Mouse (Mus musculus): ENCODE data around the gene Ulk1. TPM values are rescaled to one million over a fixed set of nuclear protein-coding genes. Genes with fewer than 3 reads are reported as not detected.
"Not testable (repeated sequence)": the region's sequence is repeated elsewhere in the genome, so short reads cannot be mapped to it uniquely, and the experiment has no call there.

The Ulk1 gene
- polyA plus RNA-seq, 2 experiments from 2014 or later, result 10.4 to 15.7 TPM

DNA sequence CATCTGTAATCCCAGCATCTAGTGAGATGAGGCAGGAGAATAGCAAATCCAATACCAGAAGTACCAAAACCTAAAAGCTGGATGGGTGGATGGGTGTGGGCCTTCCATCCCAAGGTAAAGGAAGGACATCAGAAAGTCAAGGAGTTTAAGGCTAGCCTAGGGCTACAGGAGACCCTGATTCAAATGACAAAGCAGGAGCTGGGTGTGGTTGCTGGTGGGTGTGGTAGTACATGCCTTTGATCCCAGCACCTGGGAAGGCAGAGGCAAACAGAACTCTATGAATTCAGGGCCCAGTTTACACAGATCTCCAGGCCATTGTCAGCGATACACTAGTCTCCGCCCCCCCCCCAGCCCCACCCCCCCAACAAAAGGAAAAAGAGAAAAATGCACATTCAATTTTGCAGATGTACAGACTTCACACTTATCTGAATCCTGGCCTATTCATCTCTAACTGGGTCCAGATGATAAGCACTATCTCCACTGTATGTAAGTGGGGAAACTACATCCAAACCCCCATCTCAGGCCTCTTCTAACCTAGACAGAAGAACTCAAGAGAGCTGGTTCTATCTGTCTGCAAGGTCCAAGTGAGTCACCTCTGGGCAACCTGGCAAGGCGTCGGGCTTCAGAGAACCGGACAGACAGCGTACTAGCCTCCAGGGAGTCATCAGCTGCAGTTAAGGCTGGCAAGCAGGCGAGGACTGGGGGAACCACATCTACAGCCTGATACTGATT lies 5.7 kb downstream of the Ulk1 start:
- ATAC-seq, result no peak

DNA sequence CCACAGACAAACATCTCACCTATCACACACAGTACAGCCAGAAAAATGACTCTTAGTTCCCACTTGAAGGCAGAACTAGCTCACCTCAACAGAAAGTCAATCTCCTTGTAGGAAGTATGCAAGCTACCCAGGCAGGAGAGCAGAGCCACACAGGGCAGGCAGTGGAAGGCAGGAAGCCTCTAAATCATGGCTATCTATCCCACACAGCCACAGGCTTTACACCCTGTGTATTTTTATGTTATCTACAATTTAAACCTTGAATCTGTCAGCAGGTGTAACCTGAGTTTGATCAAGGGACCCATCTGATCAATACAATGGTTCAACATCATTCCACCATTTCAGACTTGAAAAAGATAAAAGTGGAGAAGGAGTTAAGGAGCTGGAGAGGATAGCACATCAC lies 7.1 kb downstream of the Ulk1 start:
- no peak for ATAC-seq

- ATAC-seq, result no peak
These were observed 7.7 kb downstream of the Ulk1 start for GRCm38 (mm10) chr5:110802186-110802585.

DNA sequence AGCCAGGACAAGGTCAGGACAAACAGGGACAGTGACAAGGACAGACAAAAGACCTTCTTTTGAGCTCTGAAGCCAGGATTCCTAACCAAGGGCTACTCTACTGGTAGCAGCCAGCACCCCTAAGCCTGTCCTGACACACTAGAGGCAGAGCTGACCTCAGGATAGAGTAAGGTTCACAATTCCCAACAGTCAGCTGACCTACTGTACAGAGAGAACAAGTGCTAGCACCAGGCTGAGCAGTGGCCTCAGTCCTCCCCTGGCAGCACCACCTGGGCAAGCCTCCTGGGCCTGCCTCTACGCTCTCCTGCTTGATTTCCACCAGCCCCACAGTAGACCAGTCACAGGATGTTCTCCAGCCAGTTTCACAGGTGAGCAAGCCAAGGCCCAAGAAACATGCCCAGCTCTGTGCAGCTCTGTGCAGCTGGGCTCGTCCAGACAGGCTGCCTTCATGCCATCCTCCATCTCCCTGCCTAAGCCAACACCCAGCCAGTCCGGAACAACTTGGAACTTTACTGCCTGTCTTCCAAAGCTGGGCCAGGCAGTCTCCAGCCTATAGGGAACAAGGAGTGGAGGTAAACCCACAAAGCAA lies 8.8 kb downstream of the Ulk1 start:
- ATAC-seq, result no peak

GRCm38 (mm10) chr5:110797696-110798095 lies 12.2 kb downstream of the Ulk1 start:
- no peak for ATAC-seq

- no peak for ATAC-seq
These were observed 15.5 kb downstream of the Ulk1 start for GRCm38 (mm10) chr5:110794363-110794762.

GRCm38 (mm10) chr5:110788684-110789083 lies 21.2 kb downstream of the Ulk1 start:
- peak; percentile 76 for ATAC-seq

DNA sequence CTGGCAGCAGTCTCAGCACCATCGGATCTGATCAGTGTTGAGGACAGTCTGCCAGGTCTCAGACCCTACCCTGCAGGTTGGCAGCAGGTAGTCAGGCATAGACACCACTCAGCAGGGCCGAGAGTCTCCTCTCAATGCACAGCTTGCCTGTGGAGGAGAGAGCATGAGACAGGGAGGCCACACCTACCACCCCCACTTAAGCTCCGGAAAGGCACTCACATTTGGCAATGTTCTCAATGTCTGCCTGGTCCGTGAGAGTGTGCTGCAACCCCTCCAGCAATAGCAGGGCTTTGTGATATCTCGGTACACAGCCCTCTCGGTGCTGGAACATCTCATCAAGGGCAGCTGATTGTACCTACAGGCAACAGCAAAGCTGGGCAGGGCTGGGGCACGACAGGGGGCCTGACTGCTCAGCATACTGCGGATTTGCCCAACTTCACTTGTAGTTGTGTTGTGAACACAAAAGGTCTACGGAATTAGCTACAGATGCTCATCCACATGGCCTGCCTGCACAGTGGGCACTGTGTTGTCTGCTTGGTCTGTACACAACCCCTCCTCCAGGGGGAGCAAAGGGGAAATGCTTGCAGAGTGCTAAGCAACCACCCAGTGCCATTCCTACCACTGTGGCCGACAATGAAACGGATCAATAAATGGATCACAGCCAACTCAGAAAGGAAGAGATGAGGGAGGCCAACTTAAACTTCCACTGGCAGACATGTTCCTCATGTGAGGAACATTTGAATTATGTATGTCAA lies 23.6 kb downstream of the Ulk1 start:
- no peak for ATAC-seq

- ATAC-seq, result no peak
These were observed 26.7 kb downstream of the Ulk1 start for GRCm38 (mm10) chr5:110783150-110783549.

- ATAC-seq, result no peak
These were observed 28.2 kb downstream of the Ulk1 start for GRCm38 (mm10) chr5:110781529-110782238.

DNA sequence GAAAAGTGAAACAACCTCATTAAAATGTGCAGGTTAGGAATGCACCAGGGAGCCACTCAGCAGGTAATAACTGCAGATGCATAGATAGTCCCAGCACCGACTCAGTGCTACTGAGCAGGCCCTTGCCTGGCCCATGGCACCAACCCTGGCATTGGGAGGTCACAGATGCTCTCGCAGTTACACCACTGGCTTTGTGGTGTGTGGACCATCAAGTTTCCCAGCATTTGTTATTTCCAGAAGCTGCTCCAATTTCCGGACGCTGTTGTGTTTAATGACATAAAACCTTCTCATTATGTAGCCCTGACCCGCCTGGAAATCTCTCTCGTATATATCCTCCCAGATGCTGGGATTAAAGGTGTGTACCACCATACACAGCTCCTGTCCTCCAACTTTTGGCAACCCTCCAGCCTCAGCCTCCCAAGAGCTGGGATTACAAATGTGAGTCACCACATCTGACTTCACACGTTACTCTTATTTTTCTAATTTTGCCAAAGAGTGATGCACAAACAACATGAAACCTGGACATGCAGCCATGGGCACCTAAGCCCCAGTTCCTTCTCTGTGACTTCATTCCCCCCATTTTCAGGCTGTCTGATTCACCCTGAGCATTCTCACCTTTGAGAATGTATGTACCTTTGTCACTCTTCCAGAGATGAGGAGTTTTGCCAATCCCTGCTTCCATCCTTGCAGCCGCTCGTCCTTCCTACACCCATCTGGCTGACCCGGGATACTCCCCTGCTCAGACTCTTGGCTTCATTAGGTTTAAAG lies 29.0 kb downstream of the Ulk1 start:
- ATAC-seq, result no peak

- peak; percentile 89 for ATAC-seq
These were observed 29.7 kb downstream of the Ulk1 start, which contains the start of gene Pus1 for GRCm38 (mm10) chr5:110779998-110780760. Gene Pus1, minus strand, starts transcription at chr5:110780659.

- no peak for ATAC-seq
These were observed 30.5 kb downstream of the Ulk1 start for GRCm38 (mm10) chr5:110779276-110779997.

DNA sequence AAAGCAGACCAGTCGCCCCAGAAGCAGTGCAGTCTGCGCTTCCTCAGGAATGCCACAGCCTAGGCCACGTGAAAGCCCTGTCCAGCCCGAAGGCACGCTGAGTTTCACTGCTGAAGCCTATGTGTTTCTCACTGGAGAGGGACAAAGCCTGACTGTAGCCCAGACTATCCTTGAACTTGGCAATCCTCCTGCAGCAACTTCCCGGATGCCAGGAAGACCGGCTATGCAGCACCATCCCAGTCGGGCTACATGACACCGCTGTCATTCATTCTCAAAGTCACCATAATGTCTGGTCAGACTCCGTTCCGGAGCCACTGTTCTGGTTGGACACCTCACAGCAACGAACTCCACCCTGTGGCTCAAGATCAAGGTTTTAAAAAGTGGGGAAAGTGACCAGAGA lies 31.6 kb downstream of the Ulk1 start:
- no peak for ATAC-seq

DNA sequence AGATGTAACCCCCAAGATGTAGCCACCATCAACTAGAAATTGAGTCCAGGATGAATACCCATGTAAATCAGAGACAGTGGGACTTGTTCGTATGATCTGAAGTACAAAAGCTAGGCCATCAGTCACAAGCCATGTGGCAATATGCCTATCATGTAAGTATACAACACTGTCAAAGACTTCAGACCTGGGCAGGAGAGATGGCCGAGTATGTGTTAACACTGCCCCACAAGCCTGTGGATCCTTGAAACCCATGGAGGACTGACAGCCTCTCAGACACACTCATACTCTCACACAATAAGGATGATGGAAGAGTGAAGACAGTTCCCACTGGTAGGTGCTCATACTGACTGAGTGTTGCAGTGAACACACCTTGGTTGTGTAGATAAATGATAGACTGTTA lies 33.8 kb downstream of the Ulk1 start:
- ATAC-seq, result no peak

DNA sequence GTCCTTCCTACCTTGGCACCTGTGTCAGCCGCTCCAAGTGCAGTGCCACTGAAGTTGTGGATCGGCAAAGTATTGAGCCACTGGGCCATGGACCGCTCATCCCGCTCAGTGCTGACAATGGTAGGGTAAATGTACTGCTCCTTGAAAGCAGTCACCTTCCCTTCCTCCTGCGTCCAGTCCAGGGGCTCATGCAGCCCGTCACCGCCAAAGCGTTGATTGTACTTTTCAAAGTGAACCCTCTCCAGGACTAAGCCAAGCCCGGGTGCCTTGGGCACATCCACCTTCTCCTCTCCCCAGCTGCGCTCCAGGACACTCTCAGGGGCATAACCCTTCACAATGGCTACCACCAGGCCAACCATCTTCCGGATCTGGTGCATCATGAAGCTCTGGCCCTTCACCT lies 35.4 kb downstream of the Ulk1 start:
- no peak for ATAC-seq

GRCm38 (mm10) chr5:110772945-110773344 lies 37.0 kb downstream of the Ulk1 start:
- not testable (repeated sequence) for ATAC-seq

DNA sequence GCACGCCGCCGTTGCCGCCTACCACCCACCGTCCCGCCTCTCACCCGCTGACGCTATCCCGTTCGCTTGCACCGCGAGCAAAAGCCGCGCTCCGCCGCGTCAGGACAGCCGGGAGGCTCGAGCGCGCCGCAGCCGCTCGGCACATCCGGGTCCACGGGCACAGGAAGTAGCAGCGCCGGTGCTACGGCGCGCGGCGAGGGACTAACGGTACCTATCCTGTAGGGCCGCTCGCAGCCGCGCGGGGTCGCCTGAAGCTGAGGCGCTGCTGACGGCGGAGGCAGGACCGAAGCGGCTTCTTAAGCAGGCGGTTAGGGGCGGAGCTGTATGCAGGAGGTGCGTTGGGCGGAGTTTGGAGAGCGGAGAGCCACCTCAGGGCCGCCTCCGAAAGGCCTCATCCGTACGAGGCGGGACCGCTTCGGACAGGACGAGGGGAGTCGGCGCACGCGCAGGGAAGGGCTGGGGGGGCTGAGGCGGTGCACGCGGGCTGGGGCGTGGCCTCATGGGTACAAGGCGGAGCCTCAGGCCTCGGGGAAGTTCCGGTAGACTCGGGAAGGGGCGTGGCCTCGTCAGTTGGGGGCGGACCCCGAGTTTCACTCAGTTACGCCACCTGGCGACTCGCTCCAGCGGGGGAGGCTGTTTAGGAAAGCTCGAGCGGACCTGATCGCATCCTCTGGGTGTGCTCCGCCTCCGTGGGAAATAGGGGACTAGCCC lies 39.3 kb downstream of the Ulk1 start, which contains the start of gene Ep400:
Gene Ep400, minus strand, starts transcription at position 270 of the 711 bp plus-strand sequence.
- peak; percentile 92 for ATAC-seq

- no peak for ATAC-seq
These were observed 39.9 kb downstream of the Ulk1 start for GRCm38 (mm10) chr5:110770031-110770445.

DNA sequence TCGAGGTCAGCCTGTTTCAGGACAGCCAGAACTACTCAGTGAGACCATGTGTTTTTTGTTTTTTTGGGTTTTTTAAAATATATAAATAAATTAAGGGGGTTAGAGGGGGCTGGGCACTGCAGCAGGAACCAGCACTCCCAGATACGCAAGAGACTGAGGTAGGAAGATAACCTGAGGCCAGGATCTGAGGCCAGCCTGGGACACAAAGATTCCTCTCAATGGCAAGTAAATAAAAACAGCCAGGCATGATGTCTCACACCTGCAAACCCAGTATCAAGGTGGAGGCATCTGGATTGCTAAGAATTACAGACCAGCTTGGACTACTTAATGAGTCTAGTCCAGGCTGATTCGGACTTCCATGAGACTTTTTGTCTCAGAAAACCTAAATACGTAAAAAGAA lies 40.6 kb downstream of the Ulk1 start:
- no peak for ATAC-seq
